Mouse (Mus musculus) urinary bladder, postnatal 10 days (tissue): ENCODE measurements around the gene Mthfsd.

Experiments
- DNase-seq: peaks from one replicate; pipeline ENCODE4 v3.0.0; 2022; ENCODE audit warnings: low spot score

The Mthfsd gene

DNA sequence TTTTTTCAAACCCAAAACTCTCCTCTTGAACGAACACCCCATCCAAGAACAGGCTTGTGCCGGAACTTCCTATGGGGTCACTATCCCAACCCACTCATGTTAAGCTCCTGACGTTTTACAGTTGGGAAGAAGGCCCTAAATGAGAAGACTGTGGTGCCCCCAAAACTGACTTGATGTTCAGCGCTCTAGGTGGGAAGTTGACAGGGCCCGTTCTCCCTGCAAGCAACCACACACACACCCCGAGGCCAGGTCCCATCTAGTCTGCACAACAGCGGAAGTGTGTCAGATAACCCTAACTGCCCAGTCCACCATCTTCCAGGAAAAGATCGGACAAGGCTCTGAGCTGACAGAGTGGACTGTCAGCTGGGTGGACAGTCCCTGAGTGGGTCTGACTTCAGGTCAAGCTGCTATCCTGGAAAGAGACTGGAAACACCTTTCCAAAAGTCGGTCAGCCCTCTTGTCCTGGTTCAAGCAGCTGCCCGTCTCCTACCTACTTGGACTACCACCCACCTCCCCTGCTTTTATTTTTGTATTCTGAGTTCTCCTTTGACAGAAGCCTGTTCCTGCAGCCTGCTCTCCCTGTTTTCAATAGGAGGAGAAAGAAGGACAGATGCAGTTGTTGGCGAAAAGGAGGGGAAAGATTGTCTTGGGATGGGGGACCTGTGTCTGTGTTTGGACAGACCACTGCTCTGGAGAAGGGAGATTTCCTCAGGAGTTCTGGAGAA is 35.6 kb downstream of the Mthfsd start:
- DNase-seq = no peak

DNA sequence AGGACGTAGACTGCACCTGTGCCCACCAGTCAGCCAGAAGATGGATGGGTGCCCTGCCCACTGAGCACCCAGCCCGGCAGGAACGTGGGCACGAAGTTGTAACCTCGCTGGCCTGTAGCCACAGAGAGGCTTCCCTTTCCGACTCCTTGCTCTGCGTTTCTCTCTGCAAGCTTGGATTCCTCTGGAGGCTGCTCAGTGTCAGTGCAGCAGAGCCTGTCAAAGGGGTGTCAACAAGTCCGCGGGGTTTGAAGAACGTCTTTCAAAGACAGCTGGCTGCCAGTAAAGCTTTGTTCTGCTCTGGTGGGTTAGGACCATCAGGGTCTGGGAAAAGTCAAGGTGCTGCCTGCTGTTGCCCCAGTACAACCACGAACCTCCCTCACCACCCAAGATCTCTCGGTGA is 36.7 kb downstream of the Mthfsd start:
- DNase-seq = no peak

DNA sequence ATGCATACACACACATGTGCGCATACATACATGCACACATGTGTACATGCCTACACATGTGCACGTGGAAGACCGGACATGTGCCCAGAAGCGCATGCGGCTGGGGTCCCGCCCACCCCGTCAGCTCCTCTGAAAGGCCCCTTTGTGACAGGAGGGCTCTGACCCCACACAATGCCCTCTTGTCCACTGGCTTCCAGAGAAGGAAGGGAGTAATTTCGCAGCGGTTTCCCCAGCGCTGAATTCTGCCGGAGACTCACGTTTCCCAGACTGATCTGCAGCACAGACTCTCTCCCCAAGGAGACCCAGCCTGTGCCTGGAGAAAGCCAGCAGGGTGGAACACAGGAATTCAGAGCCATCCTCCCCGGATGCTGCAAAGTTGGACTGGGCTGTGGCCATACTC is 44.5 kb downstream of the Mthfsd start:
- DNase-seq = no peak

DNA sequence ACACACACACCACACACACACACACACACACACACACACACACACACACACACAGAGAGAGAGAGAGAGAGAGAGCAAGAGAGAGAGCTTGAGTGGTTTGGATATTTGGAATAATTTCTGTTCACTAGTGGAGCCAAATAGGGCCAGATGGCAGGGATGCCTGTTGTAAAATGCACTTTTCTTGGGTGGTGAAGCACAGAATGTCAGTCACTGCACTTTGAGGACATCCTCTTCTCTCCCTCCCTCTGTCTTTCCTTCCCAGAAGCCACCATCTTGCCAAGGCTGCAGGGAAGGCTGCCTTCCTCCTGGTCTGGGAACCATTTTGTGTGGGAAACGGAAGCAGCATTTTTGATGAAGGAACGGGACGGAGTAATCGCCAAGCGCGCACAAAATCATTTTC is 45.7 kb downstream of the Mthfsd start:
- no peak for DNase-seq

DNA sequence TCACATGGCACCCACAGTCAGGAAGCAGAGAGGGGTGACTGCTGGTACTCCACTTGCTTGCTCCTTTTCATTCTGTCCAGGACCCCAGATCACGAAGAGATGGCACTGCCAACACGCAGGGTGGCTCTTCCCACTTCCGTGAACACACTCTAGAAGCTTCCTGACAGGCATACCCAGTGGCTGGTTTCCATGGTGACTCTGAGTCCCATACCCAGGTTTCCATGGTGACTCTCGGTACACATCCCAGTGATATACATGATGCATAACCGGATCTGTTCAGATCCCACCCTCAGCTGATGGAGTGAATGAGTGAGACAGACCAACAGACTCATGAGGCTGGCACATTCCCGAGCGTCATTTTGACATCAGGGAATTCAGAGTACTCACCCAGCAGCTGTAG is 49.1 kb downstream of the Mthfsd start:
- DNase-seq = no peak

DNA sequence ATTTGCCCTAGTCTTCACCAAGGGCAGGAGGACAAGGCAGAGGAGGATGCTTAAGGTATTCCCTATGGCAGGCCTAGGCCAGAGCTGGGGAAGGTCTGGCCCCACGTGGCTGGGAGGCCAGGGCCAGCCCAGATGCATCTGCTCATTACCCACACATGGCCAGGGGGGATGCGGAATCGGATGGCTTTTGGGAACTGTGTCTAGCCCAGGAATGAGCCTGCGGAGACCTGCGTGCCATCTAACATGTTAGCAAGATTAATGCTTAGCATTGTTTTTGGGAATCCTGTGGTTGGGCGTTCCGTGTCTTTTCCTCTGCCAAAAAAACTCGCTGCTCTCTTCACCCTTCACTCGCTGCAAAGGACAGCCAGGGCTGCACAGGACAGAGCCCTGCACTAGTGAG is 50.1 kb downstream of the Mthfsd start:
- DNase-seq = no peak

DNA sequence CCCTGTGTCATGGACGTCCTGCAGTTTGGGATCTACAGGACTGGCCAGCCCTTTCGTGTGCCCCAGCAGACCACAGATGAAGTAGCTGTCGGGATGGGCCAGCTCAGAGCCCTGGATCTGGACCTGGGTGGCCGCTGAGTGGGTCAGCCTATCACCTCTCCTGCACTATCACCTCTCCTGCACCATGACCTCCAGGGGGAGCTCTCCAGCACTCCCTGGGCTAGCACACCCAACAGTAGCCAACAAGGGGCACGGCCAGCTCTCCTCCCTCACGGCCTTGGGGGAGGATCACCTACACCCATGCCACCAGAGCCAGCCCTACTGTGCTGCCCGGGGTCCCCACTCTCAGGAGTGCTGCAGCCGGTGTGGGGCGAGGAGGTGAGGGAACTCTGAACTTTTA is 60.8 kb downstream of the Mthfsd start:
- DNase-seq = no peak

DNA sequence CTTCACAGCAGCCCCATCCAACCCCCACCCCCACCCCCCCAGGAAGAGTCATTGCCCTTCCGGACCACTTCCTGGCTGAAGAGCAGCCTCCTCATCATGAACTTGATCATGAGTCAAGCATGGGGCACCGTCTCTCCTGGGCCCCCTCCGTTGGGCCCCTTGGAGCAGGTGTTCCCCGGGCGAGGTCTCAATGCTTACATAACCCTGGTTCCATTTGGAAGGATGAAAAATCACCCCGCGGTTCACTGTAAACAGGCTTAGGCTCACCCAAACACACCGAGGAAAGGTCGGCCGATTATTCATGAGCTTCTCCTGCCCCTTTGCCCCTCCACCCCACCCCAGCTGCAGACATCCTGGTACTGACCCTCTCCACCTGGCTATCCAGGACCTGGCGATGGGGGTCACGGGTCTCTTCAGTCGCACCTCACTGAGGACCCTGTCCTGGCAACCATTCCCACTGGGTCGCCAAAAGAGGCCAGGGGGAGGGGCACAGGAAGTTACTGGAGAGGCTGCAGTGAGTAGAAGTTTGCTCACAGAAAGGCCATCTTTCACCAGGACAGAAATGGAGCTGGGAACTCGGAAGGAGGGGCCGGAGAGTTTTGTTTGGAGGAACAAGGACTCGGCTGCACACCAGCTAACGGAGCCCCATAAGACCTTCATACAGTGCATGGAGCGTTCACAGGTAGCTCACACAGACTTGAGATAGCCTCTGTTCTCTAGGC is 64.3 kb downstream of the Mthfsd start:
- DNase-seq = no peak
